Mouse (Mus musculus) limb, embryonic 11.5 days (tissue): Measurements from ENCODE around the gene Hoxc5. TPM values are rescaled to one million over a fixed set of nuclear protein-coding genes. Genes with fewer than 3 reads are reported as not detected.

Experiments
- ATAC-seq: fragments of 200-750 bp; cut with Nextera tagmentation; 2 replicates; pipeline ENCODE4 v1.8.0; 2017; ENCODE audit warnings: low read depth; ENCODE audit not compliant: insufficient number of reproducible peaks, low FRiP score, low TSS enrichment
- DNase-seq: peaks from one replicate; pipeline ENCODE4 v3.0.0-alpha.2; 2015; ENCODE audit warnings: low spot score
- H3K27ac ChIP-seq: fragments of 300-500 bp; sonication (generic); replicated peaks from 2 replicates; pipeline ENCODE4 v1.5.1; 2014; ENCODE audit warnings: low read depth, mild to moderate bottlenecking, low read length
- H3K27me3 ChIP-seq: fragments of 300-500 bp; sonication (generic); 2 replicates; pipeline ENCODE4 v1.6.1; 2014; ENCODE audit warnings: mild to moderate bottlenecking, low read length, mixed read lengths; ENCODE audit not compliant: control insufficient read depth, insufficient read depth
- H3K36me3 ChIP-seq: fragments of 300-500 bp; sonication (generic); 2 replicates; pipeline ENCODE4 v1.6.1; 2014; ENCODE audit warnings: mild to moderate bottlenecking, low read length, moderate library complexity, mixed read lengths; ENCODE audit not compliant: control insufficient read depth, insufficient read depth
- H3K4me1 ChIP-seq: fragments of 300-500 bp; sonication (generic); 2 replicates; pipeline ENCODE4 v1.6.1; 2014; ENCODE audit warnings: low read length, mixed read lengths; ENCODE audit not compliant: control insufficient read depth, insufficient read depth
- H3K4me2 ChIP-seq: fragments of 300-500 bp; sonication (generic); 2 replicates; pipeline ENCODE4 v1.6.1; 2014; ENCODE audit warnings: low read depth, mild to moderate bottlenecking, moderate library complexity; ENCODE audit not compliant: severe bottlenecking
- H3K4me3 ChIP-seq: fragments of 300-500 bp; sonication (generic); 2 replicates; pipeline ENCODE4 v1.5.1; 2014; ENCODE audit warnings: low read depth, low read length
- H3K9ac ChIP-seq: fragments of 300-500 bp; sonication (generic); 2 replicates; pipeline ENCODE4 v1.6.1; 2014; ENCODE audit warnings: mild to moderate bottlenecking, low read length
- H3K9me3 ChIP-seq: fragments of 300-500 bp; sonication (generic); 2 replicates; pipeline ENCODE4 v1.6.1; 2016; ENCODE audit warnings: low read length; ENCODE audit not compliant: control insufficient read depth
- WGBS: fragments of 180-500 bp; shearing (Covaris S2); extraction: QIAGEN DNeasy Blood & Tissue Kit; methylation state at CpG from one replicate; pipeline ENCODE4 v1.1.7; 2014; 5-methylcytosine and 5-hydroxymethylcytosine counted together
- polyA plus RNA-seq: library from polyadenylated mRNA; unstranded; fragments of >200 nt; fragmentation: Nextera tagmentation; extraction: Ambion mirVana; gene quantifications from 2 replicates; pipeline ENCODE4 v1.2.1, GENCODE M21; 2014

Gene Hoxc5
- polyA plus RNA-seq = 8.3 and 9.1 TPM in 2 replicates

- WGBS = 1% methylated on average over 12 of the region's 12 CpGs
- Histone ChIP-seq H3K4me3 (peak within 1 kb of the TSS; percentile 55), H3K4me2 (peak within 1 kb of the TSS; percentile 64), H3K9me3 (no peaks in the 10 kb centered on the region), H3K27me3 (peaks cover 63% of the 10 kb centered on the region), H3K27ac (peak within 1 kb of the TSS; percentile 85), H3K4me1 (peaks cover 5% of the 10 kb centered on the region; the same call in 1 of the 2 replicates), H3K36me3 (no peaks in the 10 kb centered on the region), H3K9ac (peak within 1 kb of the TSS; percentile 92)
- ATAC-seq (no peak; the same call in 1 of the 2 replicates), DNase-seq (peak; percentile 71)
Observed at GRCm38 (mm10) chr15:102967312-102967510, at the start of gene Hoxc5. TSS of gene Hoxc5 (plus strand) at chr15:102967443.

GRCm38 (mm10) chr15:102917972-102918572 lies 49.2 kb upstream of the Hoxc5 start:
- WGBS = under 1% methylated on average over 20 of the region's 20 CpGs
- peak; percentile 58 for DNase-seq
- H3K4me2 ChIP-seq = no peak overlapping the region
- no peak overlapping the region for H3K27ac ChIP-seq
- ATAC-seq = no peak
- H3K4me3 ChIP-seq = no peak overlapping the region
- peaks cover 6% of the 10 kb centered on the region; the same call in 1 of the 2 replicates for H3K4me1 ChIP-seq
- H3K9ac ChIP-seq = no peak overlapping the region
- H3K9me3 ChIP-seq = no peaks in the 10 kb centered on the region
- no peaks in the 10 kb centered on the region for H3K36me3 ChIP-seq
- H3K27me3 ChIP-seq = peaks cover 90% of the 10 kb centered on the region

GRCm38 (mm10) chr15:102918611-102919265 lies 48.5 kb upstream of the Hoxc5 start:
- Histone ChIP-seq H3K9ac (no peak overlapping the region), H3K4me3 (no peak overlapping the region), H3K9me3 (no peaks in the 10 kb centered on the region), H3K27ac (no peak overlapping the region), H3K4me1 (peaks cover 6% of the 10 kb centered on the region; the same call in 1 of the 2 replicates), H3K4me2 (no peak overlapping the region), H3K36me3 (no peaks in the 10 kb centered on the region), H3K27me3 (peaks cover 91% of the 10 kb centered on the region)
- DNase-seq = peak; percentile 42
- ATAC-seq = no peak
- 3% methylated on average over 7 of the region's 7 CpGs for WGBS

- H3K4me3 ChIP-seq = no peak overlapping the region
- DNase-seq (peak; percentile 44), ATAC-seq (no peak)
- no peaks in the 10 kb centered on the region for H3K36me3 ChIP-seq
- WGBS = 5% methylated on average over 12 of the region's 12 CpGs
- no peak overlapping the region for H3K9ac ChIP-seq
- no peaks in the 10 kb centered on the region for H3K9me3 ChIP-seq
- peaks cover 93% of the 10 kb centered on the region for H3K27me3 ChIP-seq
- H3K4me2 ChIP-seq = no peak overlapping the region
- H3K4me1 ChIP-seq = peaks cover 6% of the 10 kb centered on the region; the same call in 1 of the 2 replicates
- no peak overlapping the region for H3K27ac ChIP-seq
Observed at GRCm38 (mm10) chr15:102919336-102920180, 47.7 kb upstream of the Hoxc5 start.

- Histone ChIP-seq H3K4me1 (peaks cover 6% of the 10 kb centered on the region; the same call in 1 of the 2 replicates), H3K4me3 (peak overlapping the region; percentile 15; the same call in 1 of the 2 replicates), H3K36me3 (no peaks in the 10 kb centered on the region), H3K9me3 (no peaks in the 10 kb centered on the region), H3K9ac (no peak overlapping the region), H3K27ac (no peak overlapping the region), H3K27me3 (peaks cover 94% of the 10 kb centered on the region), H3K4me2 (peak overlapping the region; percentile 32; the same call in 1 of the 2 replicates)
- DNase-seq = peak; percentile 90
- 0% methylated on average over 20 of the region's 20 CpGs for WGBS
- peak; percentile 79 for ATAC-seq
Observed at GRCm38 (mm10) chr15:102920619-102921018, 46.6 kb upstream of the Hoxc5 start.

- DNase-seq (peak; percentile 70), ATAC-seq (peak; percentile 35)
- Histone ChIP-seq H3K4me3 (peak within 1 kb of the TSS; percentile 15; the same call in 1 of the 2 replicates), H3K9me3 (no peaks in the 10 kb centered on the region), H3K27ac (no peak within 1 kb of the TSS), H3K36me3 (no peaks in the 10 kb centered on the region), H3K27me3 (peaks cover 94% of the 10 kb centered on the region), H3K4me1 (peaks cover 6% of the 10 kb centered on the region; the same call in 1 of the 2 replicates), H3K4me2 (peak within 1 kb of the TSS; percentile 32), H3K9ac (no peak within 1 kb of the TSS)
- WGBS = 1% methylated on average over 68 of the region's 88 CpGs
Observed at GRCm38 (mm10) chr15:102921053-102922011, 45.9 kb upstream of the Hoxc5 start, which contains the start of gene Hoxc13. TSS of gene Hoxc13 (plus strand) at chr15:102921103.

GRCm38 (mm10) chr15:102922012-102922362 lies 45.3 kb upstream of the Hoxc5 start:
- DNase-seq = peak; percentile 70

More at GRCm38 (mm10) chr15:102922012-102922362, 45.3 kb upstream of the Hoxc5 start:
- Histone ChIP-seq H3K4me3 (peak overlapping the region; percentile 15; the same call in 1 of the 2 replicates), H3K27ac (no peak overlapping the region), H3K4me2 (peak overlapping the region; percentile 20), H3K9ac (no peak overlapping the region), H3K36me3 (no peaks in the 10 kb centered on the region), H3K4me1 (peaks cover 6% of the 10 kb centered on the region; the same call in 1 of the 2 replicates), H3K27me3 (peaks cover 91% of the 10 kb centered on the region), H3K9me3 (no peaks in the 10 kb centered on the region)
- 0 out of 2 replicates have a peak, but pooled peaks have one; percentile 18 for ATAC-seq
- whole genome bisulfite sequencing = 0% methylated on average over 22 of the region's 24 CpGs
